Mouse (Mus musculus) lung, adult 2 months (tissue): Measurements from ENCODE around the gene Ccdc78. TPM values are rescaled to one million over a fixed set of nuclear protein-coding genes. Genes with fewer than 3 reads are reported as not detected.
A peak's percentile ranks its signal among the peaks of the same experiment; 100 is the strongest.

ENCODE experiments used
- DNase-seq: peaks from one replicate; pipeline ENCODE4 v3.0.0; 2022
- H3K4me1 ChIP-seq: fragments of 200-500 bp; 2 replicates; pipeline ENCODE4 v1.6.1; 2011; ENCODE audit warnings: low read length; ENCODE audit not compliant: control insufficient read depth, insufficient read depth
- H3K4me3 ChIP-seq: fragments of 200-500 bp; replicated peaks from 2 replicates; pipeline ENCODE3; 2011; ENCODE audit warnings: low read depth, mild to moderate bottlenecking, control low read depth, low read length; ENCODE audit errors: extremely low read depth
- CTCF ChIP-seq: fragments of 200-500 bp; IDR thresholded peaks from 2 replicates; pipeline ENCODE4 v1.5.1; 2011; ENCODE audit warnings: mild to moderate bottlenecking, low read length, control low read depth; ENCODE audit not compliant: insufficient read depth
- POLR2A ChIP-seq: fragments of 200-500 bp; IDR thresholded peaks from 2 replicates; pipeline ENCODE4 v1.6.1; 2011; ENCODE audit warnings: low read depth, mild to moderate bottlenecking, control low read depth, low read length, borderline replicate concordance; ENCODE audit errors: extremely low read depth
- WGBS: fragments of 180-500 bp; shearing (Covaris S2); methylation state at CpG from one replicate; pipeline ENCODE4 v1.1.7; 2018; 5-methylcytosine and 5-hydroxymethylcytosine counted together
- polyA plus RNA-seq: library from polyadenylated mRNA; depleted of rRNA; stranded (reverse); fragments of >200 nt; gene quantifications from 2 replicates; pipeline ENCODE4 v1.2.3, GENCODE M21; 2012; rRNA removed

The Ccdc78 gene
- polyA plus RNA-seq, 1 experiment: 15.6 TPM

GRCm38 (mm10) chr17:25836397-25837075, 50.2 kb downstream of the Ccdc78 start:
- WGBS: 26% methylated on average over 23 of the region's 23 CpGs
- peaks cover 20% of the 10 kb centered on the region for H3K4me1 ChIP-seq
- H3K4me3 ChIP-seq: peak overlapping the region; percentile 35
- no peak for DNase-seq
- TF ChIP-seq CTCF: no peak
- no peak for TF ChIP-seq POLR2A

DNA sequence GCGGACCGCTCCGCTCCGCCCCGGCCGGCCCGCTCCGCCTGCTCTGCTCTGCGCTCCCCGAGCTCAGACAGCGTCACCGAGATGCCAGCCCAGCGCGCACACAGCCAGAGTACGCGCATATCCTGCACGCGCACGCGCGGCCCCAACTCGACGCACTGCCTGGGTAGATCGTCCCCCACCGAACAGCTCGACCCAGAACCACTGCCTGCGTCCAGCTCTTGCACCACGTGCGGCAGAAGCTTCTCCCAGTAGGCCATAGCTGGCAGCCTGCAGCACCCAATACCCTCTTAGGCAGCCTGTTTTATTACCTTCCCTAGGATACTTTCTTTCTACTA, 50.7 kb downstream of the Ccdc78 start, which contains the start of gene Rhbdl1:
Rhbdl1 (minus strand) TSS at position 220 of the 335 bp plus-strand sequence.
- H3K4me3 ChIP-seq: peak within 1 kb of the TSS; percentile 35
- DNase-seq: peak; percentile 37

GRCm38 (mm10) chr17:25837533-25837932, 51.2 kb downstream of the Ccdc78 start:
- DNase-seq: no peak
- Histone ChIP-seq H3K4me1 (peaks cover 14% of the 10 kb centered on the region), H3K4me3 (no peak overlapping the region)
- TF ChIP-seq POLR2A (no peak), CTCF (no peak)
- 49% methylated on average over 3 of the region's 3 CpGs for WGBS

More for the DNA sequence above, 50.7 kb downstream of the Ccdc78 start, which contains the start of gene Rhbdl1:
- H3K4me1 ChIP-seq: peaks cover 15% of the 10 kb centered on the region
- WGBS: 3% methylated on average over 29 of the region's 29 CpGs
- peak; percentile 47; the same call in 1 of the 2 replicates for TF ChIP-seq POLR2A
- TF ChIP-seq CTCF: no peak

GRCm38 (mm10) chr17:25838904-25839303, 52.5 kb downstream of the Ccdc78 start:
- WGBS: 84% methylated on average over 4 of the region's 4 CpGs

GRCm38 (mm10) chr17:25839455-25840235, 53.3 kb downstream of the Ccdc78 start:
- H3K4me3 ChIP-seq: no peak overlapping the region
- WGBS: 80% methylated on average over 14 of the region's 14 CpGs
- H3K4me1 ChIP-seq: peaks cover 17% of the 10 kb centered on the region
- TF ChIP-seq POLR2A (no peak), CTCF (no peak)
- DNase-seq: no peak

More at GRCm38 (mm10) chr17:25838904-25839303, 52.5 kb downstream of the Ccdc78 start:
- no peak for DNase-seq
- TF ChIP-seq POLR2A: no peak
- TF ChIP-seq CTCF: no peak
- Histone ChIP-seq H3K4me3 (no peak overlapping the region), H3K4me1 (peaks cover 22% of the 10 kb centered on the region)

Other genes with a start within 250 kb of the Ccdc78 start
- gene Sox8, start 215.9 kb upstream of the Ccdc78 start, polyA plus RNA-seq: 0.49 and 0.62 TPM in 2 replicates
- 15.8 and 22.4 TPM in 2 replicates for gene Lmf1, start 207.5 kb upstream of the Ccdc78 start, polyA plus RNA-seq
- gene Gng13, start 69.4 kb upstream of the Ccdc78 start, polyA plus RNA-seq: 0.36 TPM in 1 of 2 replicates, not detected in the other
- gene Chtf18, start 59.2 kb upstream of the Ccdc78 start, polyA plus RNA-seq: 3.0 and 4.2 TPM in 2 replicates
- 40.1 and 45.0 TPM in 2 replicates for gene Rpusd1, start 58.9 kb upstream of the Ccdc78 start, polyA plus RNA-seq
- 0.23 and 0.25 TPM in 2 replicates for gene Mslnl, start 50.5 kb upstream of the Ccdc78 start, polyA plus RNA-seq
- 71.2 and 78.4 TPM in 2 replicates for gene Msln, start 32.2 kb upstream of the Ccdc78 start, polyA plus RNA-seq
- 13.1 and 20.1 TPM in 2 replicates for gene Narfl, start 12.8 kb upstream of the Ccdc78 start, polyA plus RNA-seq
- 48.9 and 56.2 TPM in 2 replicates for gene Haghl, start 907 bp upstream of the Ccdc78 start, polyA plus RNA-seq
- 114 and 128 TPM in 2 replicates for gene Fam173a, start 6.3 kb downstream of the Ccdc78 start, polyA plus RNA-seq
- 0.41 TPM in 1 of 2 replicates, not detected in the other for gene AC134908.4, start 9.1 kb downstream of the Ccdc78 start, polyA plus RNA-seq
- gene Metrn, start 10.6 kb downstream of the Ccdc78 start, polyA plus RNA-seq: 40.3 and 44.9 TPM in 2 replicates
- 4.0 and 5.0 TPM in 2 replicates for gene Fbxl16, start 22.5 kb downstream of the Ccdc78 start, polyA plus RNA-seq
- gene Wdr24, start 37.0 kb downstream of the Ccdc78 start, polyA plus RNA-seq: 29.4 and 34.3 TPM in 2 replicates
- 55.1 and 65.2 TPM in 2 replicates for gene Jmjd8, start 42.3 kb downstream of the Ccdc78 start, polyA plus RNA-seq
- 131 and 160 TPM in 2 replicates for gene Stub1, start 46.8 kb downstream of the Ccdc78 start, polyA plus RNA-seq
- gene Rhbdl1, start 50.7 kb downstream of the Ccdc78 start, polyA plus RNA-seq: 9.1 and 14.1 TPM in 2 replicates
- gene Gm20683, start 55.2 kb downstream of the Ccdc78 start, polyA plus RNA-seq: 29.1 and 36.2 TPM in 2 replicates
- 59.6 and 61.2 TPM in 2 replicates for gene Rhot2, start 58.3 kb downstream of the Ccdc78 start, polyA plus RNA-seq
- 35.7 and 40.3 TPM in 2 replicates for gene Wdr90, start 74.9 kb downstream of the Ccdc78 start, polyA plus RNA-seq
- gene Mcrip2, start 82.2 kb downstream of the Ccdc78 start, polyA plus RNA-seq: 22.7 and 31.1 TPM in 2 replicates
- 78.1 and 103 TPM in 2 replicates for gene Mettl26, start 88.5 kb downstream of the Ccdc78 start, polyA plus RNA-seq
- 1.0 and 1.4 TPM in 2 replicates for gene Wfikkn1, start 94.3 kb downstream of the Ccdc78 start, polyA plus RNA-seq
- 40.2 and 62.6 TPM in 2 replicates for gene Rab40c, start 133.1 kb downstream of the Ccdc78 start, polyA plus RNA-seq
- 107 and 131 TPM in 2 replicates for gene Pigq, start 158.4 kb downstream of the Ccdc78 start, polyA plus RNA-seq
- gene Nhlrc4, start 158.4 kb downstream of the Ccdc78 start, polyA plus RNA-seq: 24.4 and 37.5 TPM in 2 replicates
- not detected in 2 replicates for gene A930017K11Rik, start 166.0 kb downstream of the Ccdc78 start, polyA plus RNA-seq
- gene Capn15, start 199.2 kb downstream of the Ccdc78 start, polyA plus RNA-seq: 45.9 and 49.7 TPM in 2 replicates